Mouse (Mus musculus) megakaryocyte, embryonic 14.5 days (primary cell): ENCODE data around the gene Slc6a11.

ENCODE experiments used
- FLI1 ChIP-seq: IDR thresholded peaks from 2 replicates; pipeline ENCODE4 v1.6.1; 2012; ENCODE audit warnings: low read length, inconsistent platforms, mixed read lengths
- GATA1 ChIP-seq: IDR thresholded peaks from 3 replicates; pipeline ENCODE4 v1.6.1; 2012; ENCODE audit warnings: mixed read lengths, low read length, inconsistent platforms, borderline replicate concordance

DNA sequence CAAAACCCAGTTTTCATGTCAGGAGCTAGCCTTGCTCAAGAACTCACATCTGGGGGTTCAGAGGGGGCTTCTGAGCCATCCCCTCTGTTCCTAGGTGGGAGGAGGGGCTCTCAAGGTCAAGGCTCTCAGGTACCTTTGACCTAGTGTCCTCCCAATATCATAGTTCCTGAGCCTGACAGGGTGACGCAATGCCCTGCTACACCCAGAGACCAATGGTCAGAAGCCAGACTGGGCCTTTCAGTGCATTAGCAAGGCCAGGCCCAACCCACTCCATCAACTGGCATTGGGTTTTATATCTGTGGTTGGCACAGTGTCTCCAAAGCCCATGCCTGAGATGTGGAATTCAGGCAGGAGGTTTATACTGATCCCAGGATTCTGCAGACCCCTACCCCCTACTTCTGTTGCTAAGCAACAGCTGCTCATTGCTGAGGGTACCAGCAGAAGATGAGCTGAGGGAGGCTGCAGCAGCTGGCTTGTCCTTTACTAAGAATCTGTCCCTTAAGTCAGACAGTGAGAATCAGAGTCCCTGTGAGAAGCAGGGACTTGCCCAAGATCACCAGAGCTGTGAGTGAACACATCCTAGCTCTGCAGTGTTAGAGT is 126.8 kb downstream of the Slc6a11 start:
- TF ChIP-seq GATA1 (no peak), FLI1 (no peak)
